Mouse (Mus musculus): ENCODE measurements at regions not wholly inside any gene's neighbourhood (a gene's known extent, or its start where the extent isn't known, plus 50 kb on each side); places are given as distances from the start of the nearest gene placed in this dataset.

DNA sequence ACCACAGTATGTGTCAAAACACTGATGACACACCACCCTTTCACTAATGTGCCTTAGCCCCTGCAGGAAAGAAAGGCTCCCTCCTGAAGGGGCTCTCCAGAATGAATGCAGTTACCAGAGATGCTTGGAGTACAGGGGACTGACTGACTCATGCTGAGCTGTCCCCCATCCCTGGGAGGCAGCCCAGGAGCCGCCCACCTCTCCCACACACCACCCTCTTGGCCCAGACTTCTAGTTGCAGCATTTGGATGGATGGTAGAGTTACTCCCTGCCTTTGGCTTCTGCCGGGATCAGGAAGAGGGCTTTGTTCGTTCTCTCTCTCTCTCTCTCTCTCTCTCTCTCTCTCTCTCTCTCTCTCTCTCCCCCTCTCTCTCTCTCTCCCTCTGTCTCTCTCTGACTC is 53.4 kb upstream of the Jun start:
- peak in 1 of 2 experiments; percentile 40 for DNase-seq (ENCODE audit: low spot score in 2 of 2)

DNA sequence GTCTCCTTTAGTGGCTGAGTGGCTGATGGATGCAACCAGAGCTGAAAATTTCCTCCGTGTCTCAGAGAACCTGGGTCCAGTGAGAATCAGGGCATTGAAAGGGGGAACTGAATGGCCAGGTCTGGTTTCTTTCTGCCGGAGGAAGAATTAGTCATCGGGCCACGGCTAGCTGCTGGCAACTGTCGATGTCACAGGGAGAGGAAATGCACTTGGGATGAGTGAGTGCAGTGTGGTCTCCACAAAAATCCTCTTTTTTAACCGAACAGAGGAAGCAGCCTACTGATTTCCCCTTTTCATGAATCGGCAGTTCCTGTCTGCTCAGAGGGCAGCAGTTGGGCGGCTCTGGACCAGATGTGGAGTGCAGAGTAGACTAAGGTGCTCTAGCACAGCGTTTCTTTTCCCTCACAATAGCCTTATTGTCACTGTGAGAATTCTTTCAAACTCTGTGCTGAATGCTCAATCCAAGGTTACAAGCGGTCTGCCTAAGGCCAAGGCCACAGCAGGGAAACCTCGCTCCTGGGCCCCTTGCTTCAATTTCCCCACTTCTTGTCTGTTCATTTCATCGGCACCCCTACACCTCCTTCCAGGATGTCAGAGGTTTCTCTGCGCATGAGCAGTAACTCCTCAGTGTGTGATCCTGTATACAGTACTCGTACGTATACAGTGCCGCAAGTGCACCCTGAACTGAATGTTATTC is 54.1 kb upstream of the Jun start:
- DNase-seq (ENCODE audit: low spot score in 2 of 2): peak in 1 of 2 experiments; percentile 31

DNA sequence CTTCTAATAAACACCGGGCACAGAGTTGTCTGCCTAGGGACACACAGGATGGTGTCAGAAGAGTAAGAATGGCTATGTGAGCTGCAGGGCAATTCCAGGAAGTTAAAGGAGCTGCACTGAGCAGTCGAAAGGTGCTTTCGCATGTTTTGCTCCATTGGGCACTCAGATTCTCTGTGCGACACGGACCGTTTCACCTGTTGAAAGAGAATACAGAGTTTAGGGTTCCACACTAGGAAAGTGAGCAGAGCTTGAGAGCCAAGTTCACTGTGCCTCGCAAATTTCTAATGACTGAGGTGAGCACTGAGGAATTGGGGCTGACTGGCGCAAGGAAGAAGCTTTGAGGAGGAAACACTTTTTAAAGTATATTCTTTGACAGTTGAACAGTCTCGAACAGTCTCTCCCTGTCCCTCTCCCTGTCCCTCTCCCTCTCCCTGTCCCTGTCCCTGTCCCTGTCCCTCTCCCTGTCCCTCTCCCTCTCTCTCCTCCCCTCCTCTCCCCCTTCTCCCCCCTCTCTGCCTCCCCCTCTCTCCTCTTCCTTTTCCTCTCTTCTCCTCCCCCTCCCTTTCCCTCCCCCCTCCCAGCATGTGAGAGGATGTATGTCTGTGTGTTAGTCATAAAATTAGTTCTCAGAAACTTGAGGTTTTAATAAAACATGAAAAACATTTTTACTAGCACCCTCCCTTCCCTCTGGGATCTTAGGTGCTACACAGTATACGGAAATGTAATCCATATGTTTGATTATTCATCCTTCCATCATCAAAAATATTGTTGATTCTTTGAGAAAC is 55.1 kb upstream of the Jun start:
- DNase-seq (ENCODE audit: low spot score in 2 of 2): no peak

DNA sequence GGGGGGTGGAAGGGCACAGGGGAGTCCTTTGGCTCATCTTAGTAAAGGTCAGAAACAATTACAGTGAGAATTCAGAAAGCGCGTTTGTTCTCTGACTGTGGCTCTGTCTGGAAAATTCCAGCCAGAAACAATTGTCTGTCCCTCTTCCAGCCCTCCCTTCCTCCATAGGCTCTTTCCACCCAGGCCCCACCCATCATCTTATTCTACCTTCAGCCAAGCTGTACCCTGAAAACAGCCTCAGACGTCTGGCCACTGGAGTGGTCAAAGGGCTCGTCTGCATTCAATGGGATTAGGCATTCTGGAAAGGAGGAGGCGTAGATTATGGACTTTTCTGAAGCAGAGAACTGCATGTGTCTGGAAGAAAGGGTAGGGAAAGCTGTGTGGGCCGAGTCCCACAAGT is 56.8 kb upstream of the Jun start:
- no peak for DNase-seq (ENCODE audit: low spot score in 2 of 2)

DNA sequence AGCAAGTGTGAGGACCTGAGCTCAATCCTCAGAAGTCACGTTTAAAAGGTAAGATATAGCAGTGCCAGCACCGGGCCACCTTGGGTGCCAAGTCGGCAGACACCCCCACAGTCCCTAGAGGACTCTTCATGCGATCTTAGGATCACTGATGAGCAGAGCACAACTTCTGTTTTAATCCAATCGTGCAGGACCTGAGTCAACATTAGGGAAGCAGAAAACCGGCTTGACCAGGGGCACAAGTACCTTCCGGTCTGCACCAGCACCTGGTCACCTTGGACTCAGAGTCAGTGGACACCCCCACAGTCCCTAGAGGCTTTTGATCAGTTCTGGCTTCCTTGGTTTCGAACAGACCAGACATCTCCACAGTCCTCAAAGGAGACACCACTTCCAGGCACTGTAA is 58.8 kb upstream of the Jun start:
- DNase-seq (ENCODE audit: low spot score in 2 of 2): no peak

DNA sequence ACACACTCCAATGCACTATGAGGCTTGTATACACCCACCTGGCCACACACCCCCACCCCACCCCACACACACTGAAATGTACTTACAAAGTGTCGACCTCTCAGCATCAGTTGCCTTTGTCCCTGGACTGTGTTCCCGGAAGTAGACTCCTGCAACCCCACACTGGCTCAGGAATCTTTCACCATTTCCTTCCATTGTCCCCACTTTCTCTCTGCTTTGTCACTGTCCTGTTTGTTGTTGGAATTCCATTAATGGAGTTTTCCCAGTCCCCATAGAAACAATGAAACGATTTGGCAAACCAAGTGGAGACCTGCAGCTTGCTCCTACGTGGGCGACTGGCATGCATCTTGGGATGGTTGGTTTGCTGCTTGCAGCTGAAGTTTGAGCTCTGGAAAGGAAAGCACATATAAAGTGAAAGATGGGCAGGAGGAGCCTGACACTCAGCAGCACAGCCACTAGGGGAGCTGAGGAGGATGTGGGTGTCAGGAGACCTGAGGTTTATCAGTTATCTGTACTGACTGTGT is 65.2 kb upstream of the Jun start:
- no peak for DNase-seq (ENCODE audit: low spot score in 2 of 2)

DNA sequence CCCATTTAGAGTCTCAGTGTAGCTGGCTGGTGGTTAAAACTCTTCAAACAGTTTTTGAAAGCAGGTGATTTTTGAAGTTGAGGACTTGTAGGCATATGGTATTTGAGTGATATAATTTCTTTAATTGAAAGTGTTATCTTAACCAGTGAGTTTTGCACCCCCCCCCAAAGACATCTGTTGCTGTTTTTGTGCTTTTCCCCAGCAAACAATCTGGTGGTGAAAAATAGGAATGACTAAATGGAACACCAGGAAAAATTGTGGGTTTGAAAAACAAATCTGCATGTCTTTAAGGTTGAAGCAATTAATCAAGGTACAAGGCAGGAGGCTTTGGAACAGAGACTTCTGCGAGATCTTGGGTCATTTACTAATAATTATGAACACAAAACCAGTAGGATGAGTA is 68.9 kb upstream of the Jun start:
- no peak for DNase-seq (ENCODE audit: low spot score in 2 of 2)

DNA sequence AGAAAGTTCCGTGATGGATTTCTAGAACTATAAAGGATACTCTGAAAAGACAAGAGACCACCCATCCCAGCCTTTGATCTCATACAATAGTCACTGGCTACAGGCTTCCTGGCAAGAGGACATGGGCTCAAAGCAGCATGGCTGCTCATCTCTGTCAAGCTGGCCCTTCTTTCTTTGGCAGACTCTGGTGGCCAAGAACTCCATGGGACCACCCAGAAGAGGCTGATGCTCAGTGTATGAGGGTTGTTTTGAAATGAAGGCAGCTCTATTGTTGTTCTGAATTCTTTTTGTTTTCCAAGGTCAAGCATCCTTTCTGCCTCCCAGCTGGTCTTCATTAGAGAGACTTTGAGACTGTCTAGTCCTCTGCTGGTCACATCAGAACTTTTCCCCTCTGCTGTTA is 73.3 kb upstream of the Jun start:
- DNase-seq (ENCODE audit: low spot score in 2 of 2): no peak

DNA sequence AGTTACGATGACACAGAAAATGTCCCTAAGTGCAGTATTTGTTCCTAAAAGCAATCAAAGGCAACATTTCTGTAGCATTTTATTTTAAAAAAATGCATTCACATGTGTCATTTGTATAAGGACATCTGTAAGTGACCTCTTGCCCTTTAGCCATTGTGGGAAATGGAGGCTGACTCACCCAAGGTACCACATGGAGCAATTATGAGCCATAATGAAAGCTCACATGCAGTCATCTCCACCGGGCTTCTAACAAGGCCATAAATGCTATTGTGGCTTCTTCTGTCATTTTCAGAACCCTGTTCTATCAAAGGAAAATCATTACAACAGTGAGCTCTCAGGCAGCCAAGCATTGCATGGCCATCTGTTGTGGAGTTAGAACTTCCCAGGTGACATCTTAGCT is 75.9 kb upstream of the Jun start:
- no peak for DNase-seq (ENCODE audit: low spot score in 2 of 2)

DNA sequence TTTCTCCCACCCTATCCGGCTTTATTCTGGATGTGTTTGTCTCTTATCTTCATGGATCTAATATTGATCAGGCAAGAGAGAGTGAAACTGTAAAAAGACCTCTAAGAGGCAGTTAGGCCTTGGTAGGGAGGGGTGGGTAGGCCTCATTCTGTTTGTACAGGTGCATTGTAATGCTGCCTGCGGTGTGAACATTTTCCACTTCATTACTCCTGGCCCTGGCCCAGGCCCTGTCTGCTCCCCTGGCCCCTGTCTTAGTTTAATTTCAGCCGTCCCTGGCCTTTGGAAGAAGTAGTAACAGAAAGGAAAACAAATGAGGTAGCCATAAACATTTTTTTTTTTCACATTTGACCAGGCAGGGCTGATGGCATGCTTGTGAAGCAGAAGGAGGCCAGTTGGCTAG is 81.8 kb upstream of the Jun start:
- no peak for DNase-seq (ENCODE audit: low spot score in 2 of 2)

DNA sequence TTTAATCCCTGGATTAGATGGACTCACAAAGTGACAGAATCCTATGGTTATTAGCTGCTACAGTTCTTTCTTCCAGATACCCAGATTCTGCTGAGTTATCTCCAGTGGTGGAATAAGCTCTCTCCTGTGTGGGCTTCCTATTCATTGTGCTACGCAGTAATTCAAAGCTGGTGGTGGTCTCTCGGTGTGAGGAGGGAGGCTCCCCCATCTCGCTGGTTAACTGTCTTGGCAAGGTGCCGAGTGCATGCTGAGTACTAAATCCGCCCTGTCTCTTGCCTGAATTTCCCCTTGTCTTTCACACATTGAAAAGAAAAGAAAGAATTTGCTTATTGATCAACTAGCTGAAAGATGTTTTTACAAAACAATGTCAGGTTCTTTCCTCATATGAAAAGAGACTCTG is 82.6 kb upstream of the Jun start:
- DNase-seq (ENCODE audit: low spot score in 2 of 2): no peak

DNA sequence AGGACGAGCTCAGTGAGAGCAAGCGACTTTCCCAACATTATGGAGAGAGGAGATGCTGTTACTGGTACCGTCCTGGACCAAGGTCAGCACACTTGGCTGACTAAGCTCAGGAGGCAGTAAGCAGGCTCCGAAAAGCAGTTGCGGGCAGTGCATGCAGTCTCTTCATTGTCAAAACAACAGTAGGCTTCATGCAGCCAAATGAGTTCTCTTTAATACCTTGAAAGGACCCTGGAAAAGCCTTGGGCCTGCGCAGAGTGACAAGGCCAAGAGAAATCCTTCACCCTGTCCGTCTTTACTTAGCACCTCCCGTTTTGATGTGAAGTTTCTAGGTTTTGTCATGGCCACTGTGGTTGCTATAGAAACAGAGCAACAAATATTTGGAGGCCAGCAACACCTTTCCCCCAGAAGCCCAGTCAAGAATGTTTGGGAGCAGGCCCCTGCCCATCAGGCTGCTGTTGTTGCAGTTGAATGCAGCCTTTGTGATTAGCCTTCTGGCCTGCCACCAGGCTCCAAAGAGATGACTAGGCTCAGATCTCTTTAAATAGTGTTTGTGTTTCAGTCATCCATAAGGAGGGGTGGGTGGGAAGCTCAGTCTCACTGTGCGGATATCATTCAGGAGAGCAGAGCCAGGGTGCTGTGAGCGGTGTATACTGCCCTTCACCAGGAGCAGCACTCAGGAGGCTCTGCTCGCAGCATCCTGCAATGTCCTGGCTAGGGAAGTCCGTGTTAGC is 85.6 kb upstream of the Jun start:
- no peak for DNase-seq (ENCODE audit: low spot score in 2 of 2)

DNA sequence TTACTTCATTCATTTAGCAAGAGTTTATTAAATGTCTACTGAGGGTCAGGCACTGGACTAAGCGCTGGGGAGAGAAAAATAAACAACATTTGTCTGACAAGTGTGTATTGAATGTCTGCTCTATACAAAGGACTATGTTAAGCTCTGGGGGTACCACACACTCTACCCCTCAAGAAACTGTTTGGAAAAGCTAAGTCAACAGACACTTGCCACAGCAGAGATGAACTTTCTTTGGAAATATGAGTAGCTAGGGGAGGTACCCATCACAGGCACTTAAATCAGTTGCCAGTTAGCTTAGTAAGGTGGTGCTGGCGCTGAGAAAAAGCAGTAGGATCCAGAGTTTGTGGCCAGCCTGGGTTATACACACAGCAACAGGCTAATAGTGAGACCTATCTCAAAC is 86.7 kb upstream of the Jun start:
- DNase-seq (ENCODE audit: low spot score in 2 of 2): no peak

DNA sequence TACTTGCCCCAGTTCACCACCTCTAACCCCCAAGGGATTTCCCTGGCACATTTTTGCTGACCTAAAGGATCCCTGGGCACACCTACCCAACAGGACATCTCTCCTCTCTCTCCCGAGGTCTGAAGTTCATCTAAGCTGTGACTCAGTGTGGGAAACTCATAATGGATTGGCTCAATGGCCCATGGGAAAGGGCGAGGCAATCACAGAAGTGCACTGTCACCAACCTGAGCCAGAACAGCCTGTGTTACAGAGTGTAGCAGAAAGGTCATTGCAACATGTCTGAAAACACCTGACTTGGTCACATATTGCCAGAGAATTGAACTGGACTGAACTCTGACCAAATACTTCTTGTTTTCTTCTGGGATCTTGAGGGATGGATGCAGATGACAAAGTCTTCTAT is 89.2 kb upstream of the Jun start:
- no peak for DNase-seq (ENCODE audit: low spot score in 2 of 2)

DNA sequence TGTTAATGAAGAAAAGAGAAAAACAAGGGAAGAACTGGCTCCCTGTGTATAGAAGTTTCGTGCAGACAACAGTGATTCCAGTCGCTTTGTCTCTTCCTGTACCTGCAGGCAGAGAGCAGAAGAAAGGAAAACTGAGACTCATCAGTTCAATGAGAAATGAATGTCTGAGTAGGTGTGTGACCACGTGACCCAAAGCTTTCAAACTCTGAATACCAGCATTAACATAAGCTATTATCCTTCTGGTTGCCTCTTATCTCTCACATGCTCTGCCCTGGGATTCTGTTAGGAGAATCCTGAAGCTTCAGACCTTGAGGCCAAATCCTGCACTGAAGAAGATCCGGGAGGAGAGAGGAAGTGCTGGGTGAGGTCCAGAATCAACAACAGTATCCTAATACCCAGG is 91.1 kb upstream of the Jun start:
- DNase-seq (ENCODE audit: low spot score in 2 of 2): no peak

DNA sequence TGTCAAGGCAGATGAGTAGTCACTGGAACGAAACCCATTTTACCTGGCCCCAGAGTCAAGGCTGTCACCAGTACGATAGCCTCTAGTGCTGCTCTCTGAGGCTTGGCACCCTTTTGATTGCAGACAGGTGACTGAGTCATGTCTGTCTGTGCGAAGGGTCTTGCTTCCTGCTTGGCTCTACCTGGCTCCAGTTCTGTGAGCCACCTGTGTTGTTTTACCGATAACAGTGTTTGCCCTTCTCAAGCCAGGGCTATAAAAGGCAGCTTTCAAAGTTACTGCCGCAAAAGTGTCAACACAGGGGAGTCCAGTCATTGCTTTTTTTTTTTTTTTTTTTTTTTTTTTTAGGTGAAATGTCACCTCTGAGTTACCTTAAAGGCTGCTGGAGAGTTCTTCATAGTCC is 91.6 kb upstream of the Jun start:
- peak in 1 of 2 experiments; percentile 67 for DNase-seq (ENCODE audit: low spot score in 2 of 2)

DNA sequence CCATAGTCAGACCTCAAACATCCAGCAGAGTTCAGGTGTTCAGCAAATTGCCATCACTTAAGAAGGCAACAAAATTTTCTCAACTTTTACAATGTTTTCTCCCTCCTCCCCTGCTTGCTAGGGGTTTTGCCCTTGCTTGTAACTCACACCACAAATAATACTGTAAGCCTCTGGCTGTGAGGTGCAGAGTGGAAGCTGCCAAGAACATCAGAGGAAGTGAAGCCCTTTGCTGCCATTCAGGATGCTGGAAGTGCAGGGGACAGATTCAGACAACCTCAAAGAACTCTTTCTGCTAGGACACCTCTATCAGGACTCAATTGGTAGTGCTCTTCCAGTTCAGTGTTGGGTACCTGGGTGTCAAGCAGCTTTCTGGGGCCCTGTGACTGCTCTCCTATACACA is 92.4 kb upstream of the Jun start:
- DNase-seq (ENCODE audit: low spot score in 2 of 2): no peak

DNA sequence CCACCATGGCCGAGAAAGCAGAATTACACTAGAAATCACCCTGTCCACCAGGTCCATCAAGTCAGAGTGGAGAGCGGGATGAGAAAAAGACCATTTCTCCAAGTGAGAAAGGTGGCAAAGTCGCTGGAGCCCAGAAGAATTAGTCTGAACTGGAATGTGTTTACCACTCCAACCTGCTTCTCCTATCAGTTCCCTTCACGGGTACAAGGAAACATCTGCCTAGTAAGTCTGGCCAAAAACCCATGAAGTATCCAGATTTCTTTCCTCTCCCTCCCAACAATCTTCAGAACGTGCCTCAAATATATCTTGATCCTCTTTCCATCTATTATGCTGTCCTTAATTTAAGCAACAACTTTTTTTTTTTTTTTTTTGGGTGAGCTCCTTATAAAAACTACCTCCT is 94.2 kb upstream of the Jun start:
- no peak for DNase-seq (ENCODE audit: low spot score in 2 of 2)

DNA sequence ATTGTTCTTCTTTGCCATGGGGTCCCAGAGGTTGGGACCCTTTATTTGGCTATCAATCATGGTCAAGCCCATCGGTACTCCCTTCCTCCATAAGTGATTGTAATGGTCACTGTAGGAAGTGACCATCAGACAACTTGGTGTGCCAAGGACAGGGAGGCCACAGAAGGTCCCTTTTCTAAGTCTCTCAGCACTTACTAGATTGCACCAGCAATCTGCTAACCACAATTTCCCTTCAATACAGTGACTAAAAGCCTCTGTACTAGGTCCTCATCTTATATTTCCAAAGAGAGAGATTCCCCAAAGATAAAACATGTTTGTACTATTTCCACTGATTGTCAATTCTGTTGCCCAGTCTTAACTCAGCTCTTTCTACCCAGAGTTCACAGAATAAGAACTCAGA is 96.6 kb upstream of the Jun start:
- DNase-seq (ENCODE audit: low spot score in 2 of 2): no peak

DNA sequence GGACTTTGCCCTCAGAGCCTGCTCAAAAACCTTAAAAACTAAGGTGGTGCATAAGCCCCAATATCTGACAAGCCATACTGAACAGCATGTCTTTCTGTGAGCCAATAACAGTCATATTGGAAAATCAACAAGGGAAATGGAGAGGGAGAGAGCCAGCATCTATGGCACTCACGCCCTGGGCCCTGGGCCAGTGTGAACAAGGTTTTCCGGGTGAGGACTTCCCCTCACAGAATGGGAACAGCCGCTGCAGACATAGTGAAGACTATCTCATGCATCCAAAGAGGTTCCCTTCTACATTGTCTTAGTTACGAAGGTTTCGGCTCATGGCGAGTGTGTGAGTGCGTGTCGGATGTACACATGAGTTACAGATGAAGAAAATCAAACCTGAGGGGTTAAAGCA is 99.7 kb upstream of the Jun start:
- DNase-seq (ENCODE audit: low spot score in 2 of 2): no peak

DNA sequence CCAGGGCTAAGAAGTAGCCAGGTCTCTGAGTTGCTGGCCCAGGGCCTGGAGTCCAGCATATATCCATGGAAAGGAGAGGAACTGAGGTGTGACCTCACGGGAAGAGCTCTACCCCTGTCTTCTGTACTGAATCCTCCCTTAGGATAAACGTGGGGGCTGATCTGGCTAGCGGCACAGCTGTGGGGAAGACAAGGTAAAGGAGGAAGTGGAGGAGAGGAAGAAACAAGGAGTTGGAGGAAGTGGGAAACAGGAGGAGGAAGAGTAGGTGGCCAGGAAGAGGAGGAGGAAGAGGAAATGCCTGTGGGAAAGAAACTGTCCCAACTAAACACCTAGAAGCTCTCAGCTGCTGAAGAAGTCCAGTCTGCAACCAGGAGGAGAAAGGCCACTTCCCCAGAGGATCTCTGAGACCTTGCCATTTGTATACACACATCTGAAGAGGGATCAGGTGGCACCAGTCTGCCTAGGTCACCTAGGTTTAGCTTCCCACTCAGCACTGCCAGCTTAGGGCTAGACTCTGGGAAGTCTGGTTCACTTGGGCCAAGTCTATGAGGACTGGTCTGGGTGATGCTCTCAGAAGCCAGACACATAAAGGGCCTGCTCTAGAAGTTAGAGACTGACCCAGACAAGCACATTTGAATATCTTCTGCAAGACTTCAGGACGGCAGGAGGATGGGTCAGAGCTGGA is 100.6 kb upstream of the Jun start:
- no peak for DNase-seq (ENCODE audit: low spot score in 2 of 2)

DNA sequence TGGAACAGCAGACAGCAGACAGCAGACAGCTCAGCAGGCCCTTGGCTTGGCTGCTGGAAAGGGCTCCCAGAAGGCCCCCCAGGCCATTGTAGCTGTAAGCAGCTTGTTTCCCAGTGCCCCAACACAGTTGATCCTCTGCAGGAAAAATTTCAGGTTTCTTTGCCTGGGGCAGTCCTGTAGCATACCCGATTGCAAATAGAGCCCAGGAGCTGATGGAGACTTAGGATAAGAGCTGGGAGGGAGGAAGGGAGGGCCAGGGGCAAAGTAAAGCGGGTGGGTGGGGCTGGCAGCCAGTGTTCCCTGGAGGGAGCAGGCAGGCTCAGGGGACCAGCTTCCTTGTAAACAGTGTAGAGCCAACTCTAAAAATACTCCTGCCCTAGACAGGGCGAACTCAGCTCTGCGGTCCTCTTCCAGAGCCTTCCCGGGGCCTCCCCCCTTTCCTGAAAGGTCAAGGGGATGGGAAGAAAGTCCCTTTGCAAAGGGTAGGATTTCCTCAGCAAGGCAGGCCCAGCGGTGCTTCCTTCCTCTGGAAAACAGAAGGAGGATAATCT is 101.8 kb upstream of the Jun start:
- DNase-seq (ENCODE audit: low spot score in 2 of 2): peak in 1 of 2 experiments; percentile 47
